Mouse (Mus musculus) limb, embryonic 15.5 days (tissue): ENCODE measurements around the gene Ilk. TPM values are rescaled to one million over a fixed set of nuclear protein-coding genes. Genes with fewer than 3 reads are reported as not detected.
A peak's percentile ranks its signal among the peaks of the same experiment; 100 is the strongest.

Experiments
- ATAC-seq: fragments of 200-750 bp; cut with Nextera tagmentation; 2 replicates; pipeline ENCODE4 v1.8.0; 2017; ENCODE audit warnings: low read depth, moderate TSS enrichment; ENCODE audit not compliant: insufficient number of reproducible peaks, low FRiP score, low TSS enrichment
- H3K27ac ChIP-seq: fragments of 300-500 bp; sonication (generic); 2 replicates; pipeline ENCODE4 v1.5.1; 2015; ENCODE audit warnings: moderate library complexity, mild to moderate bottlenecking, inconsistent platforms
- H3K27me3 ChIP-seq: fragments of 300-500 bp; sonication (generic); 2 replicates; pipeline ENCODE4 v1.6.1; 2015; ENCODE audit warnings: inconsistent platforms
- H3K36me3 ChIP-seq: fragments of 300-500 bp; sonication (generic); 2 replicates; pipeline ENCODE4 v1.6.1; 2015; ENCODE audit warnings: inconsistent platforms
- H3K4me1 ChIP-seq: fragments of 300-500 bp; sonication (generic); 2 replicates; pipeline ENCODE4 v1.6.1; 2015; ENCODE audit warnings: inconsistent platforms
- H3K4me2 ChIP-seq: fragments of 300-500 bp; sonication (generic); 2 replicates; pipeline ENCODE4 v1.6.1; 2015; ENCODE audit warnings: mild to moderate bottlenecking, inconsistent platforms
- H3K4me3 ChIP-seq: fragments of 300-500 bp; sonication (generic); 2 replicates; pipeline ENCODE4 v1.5.1; 2015; ENCODE audit warnings: mild to moderate bottlenecking, inconsistent platforms
- H3K9ac ChIP-seq: fragments of 300-500 bp; sonication (generic); 2 replicates; pipeline ENCODE4 v1.6.1; 2015; ENCODE audit warnings: inconsistent platforms
- H3K9me3 ChIP-seq: fragments of 300-500 bp; sonication (generic); 2 replicates; pipeline ENCODE4 v1.6.1; 2016; ENCODE audit warnings: inconsistent platforms
- WGBS: fragments of 180-500 bp; shearing (Covaris S2); methylation state at CpG from one replicate; pipeline ENCODE4 v1.1.7; 2015; 5-methylcytosine and 5-hydroxymethylcytosine counted together
- polyA plus RNA-seq: library from polyadenylated mRNA; unstranded; fragments of >200 nt; fragmentation: Nextera tagmentation; extraction: Ambion mirVana; gene quantifications from 2 replicates; pipeline ENCODE4 v1.2.1, GENCODE M21; 2015

The Ilk gene
- polyA plus RNA-seq, 1 experiment from 2014 or later, result 327 TPM

DNA sequence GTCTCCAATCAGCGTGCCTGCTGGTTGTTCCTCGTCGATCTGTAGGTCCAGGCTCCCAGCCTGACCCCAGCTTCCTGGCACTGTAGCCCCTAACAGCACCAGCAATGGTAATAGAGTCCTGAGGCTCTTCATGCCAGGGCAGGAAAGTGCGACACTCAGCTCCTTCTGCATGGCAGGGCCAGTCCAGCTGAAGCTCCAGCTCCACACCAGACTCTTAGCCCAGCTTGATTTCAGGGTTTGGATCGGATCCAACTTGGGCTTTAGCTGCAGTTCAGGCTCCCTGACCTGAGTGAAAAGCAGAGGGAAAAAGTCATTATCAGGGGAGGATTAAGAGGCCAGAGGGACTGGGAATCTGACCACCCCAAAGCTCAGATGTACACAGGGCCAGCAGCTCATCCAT, 36.6 kb downstream of the Ilk start:
- WGBS, result 80% methylated on average over 5 of the region's 5 CpGs
- H3K4me2 ChIP-seq, result no peak overlapping the region
- H3K27ac ChIP-seq, result no peak overlapping the region
- no peaks in the 10 kb centered on the region for H3K27me3 ChIP-seq
- no peak overlapping the region for H3K4me3 ChIP-seq
- ATAC-seq, result no peak
- H3K9ac ChIP-seq, result no peak overlapping the region
- no peaks in the 10 kb centered on the region for H3K9me3 ChIP-seq
- peaks cover 42% of the 10 kb centered on the region for H3K36me3 ChIP-seq
- H3K4me1 ChIP-seq, result peaks cover 32% of the 10 kb centered on the region

DNA sequence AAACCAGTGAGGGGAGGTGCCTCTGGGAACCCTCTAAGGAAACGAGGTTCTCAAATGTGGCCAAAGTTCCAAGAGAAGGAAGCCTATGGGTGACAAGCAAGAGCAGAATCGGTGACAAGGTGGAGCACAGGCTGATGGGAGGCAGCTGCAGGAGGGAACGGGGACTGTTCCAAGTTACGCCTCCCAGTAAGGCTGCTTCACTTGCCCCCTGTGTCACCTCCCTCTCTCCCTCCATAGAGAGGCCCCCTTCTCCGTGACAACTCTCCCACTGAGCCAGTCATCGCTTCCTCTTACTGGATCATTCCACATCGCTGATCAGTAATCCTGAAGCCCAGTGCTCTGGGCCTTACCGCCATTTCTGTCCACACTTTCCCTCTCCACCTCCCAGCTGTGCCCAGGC, 38.3 kb downstream of the Ilk start:
- Histone ChIP-seq H3K36me3 (peaks cover 39% of the 10 kb centered on the region), H3K4me2 (no peak overlapping the region), H3K27me3 (no peaks in the 10 kb centered on the region), H3K9ac (0 out of 2 replicates have a peak overlapping the region, but pooled peaks have one; percentile 1), H3K27ac (peak overlapping the region; percentile 50), H3K4me1 (peaks cover 39% of the 10 kb centered on the region), H3K4me3 (no peak overlapping the region), H3K9me3 (no peaks in the 10 kb centered on the region)
- 61% methylated on average over 8 of the region's 8 CpGs for WGBS
- ATAC-seq, result no peak

DNA sequence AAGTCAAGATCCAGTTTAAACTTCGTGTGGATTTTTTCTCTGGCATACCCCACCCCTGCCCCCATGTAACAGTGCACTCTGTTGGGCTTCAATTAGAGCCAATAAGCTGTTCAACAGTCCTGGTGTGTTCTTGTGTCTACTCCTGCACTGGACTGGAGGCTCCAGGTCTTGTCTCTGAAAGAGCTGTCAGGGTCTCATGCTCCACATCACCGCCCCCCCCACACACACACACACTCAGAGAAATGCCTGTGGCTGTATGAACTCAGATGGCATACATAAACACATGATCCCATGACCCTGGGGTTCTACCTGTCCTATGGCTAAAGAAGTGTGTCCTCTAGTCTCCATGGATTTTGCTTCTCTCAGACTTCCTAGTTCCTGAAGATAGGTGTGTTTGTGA, 39.6 kb downstream of the Ilk start:
- no peak overlapping the region for H3K4me3 ChIP-seq
- H3K27ac ChIP-seq, result no peak overlapping the region
- no peak for ATAC-seq
- H3K9ac ChIP-seq, result no peak overlapping the region
- H3K4me2 ChIP-seq, result no peak overlapping the region
- H3K27me3 ChIP-seq, result no peaks in the 10 kb centered on the region
- H3K9me3 ChIP-seq, result no peaks in the 10 kb centered on the region
- H3K36me3 ChIP-seq, result peaks cover 43% of the 10 kb centered on the region
- peaks cover 34% of the 10 kb centered on the region for H3K4me1 ChIP-seq
- WGBS, result 74% methylated on average over 2 of the region's 2 CpGs

DNA sequence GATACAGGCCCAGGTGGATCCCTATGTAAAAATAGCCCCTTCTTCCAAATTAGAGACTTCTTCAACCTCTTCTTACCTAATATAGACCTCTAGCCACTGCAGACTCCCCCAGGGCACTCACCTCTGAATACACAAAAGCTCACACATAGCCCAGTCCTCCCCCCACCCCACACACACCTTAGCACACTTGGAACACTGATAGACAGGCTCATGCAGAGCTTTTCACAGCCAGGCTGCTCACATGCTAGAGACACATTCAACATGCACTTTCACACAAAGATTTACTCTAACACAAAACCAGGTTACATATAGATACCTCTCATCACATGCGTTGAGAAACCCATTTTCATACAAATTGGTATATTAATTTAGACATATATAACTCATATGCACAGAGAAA, 40.9 kb downstream of the Ilk start:
- H3K9ac ChIP-seq, result no peak overlapping the region
- 79% methylated on average over 1 of the region's 1 CpGs for WGBS
- H3K27ac ChIP-seq, result peak overlapping the region; percentile 94
- peaks cover 38% of the 10 kb centered on the region for H3K36me3 ChIP-seq
- no peaks in the 10 kb centered on the region for H3K9me3 ChIP-seq
- H3K4me3 ChIP-seq, result peak overlapping the region; percentile 38
- no peak for ATAC-seq
- H3K27me3 ChIP-seq, result no peaks in the 10 kb centered on the region
- peaks cover 34% of the 10 kb centered on the region for H3K4me1 ChIP-seq
- peak overlapping the region; percentile 53 for H3K4me2 ChIP-seq

DNA sequence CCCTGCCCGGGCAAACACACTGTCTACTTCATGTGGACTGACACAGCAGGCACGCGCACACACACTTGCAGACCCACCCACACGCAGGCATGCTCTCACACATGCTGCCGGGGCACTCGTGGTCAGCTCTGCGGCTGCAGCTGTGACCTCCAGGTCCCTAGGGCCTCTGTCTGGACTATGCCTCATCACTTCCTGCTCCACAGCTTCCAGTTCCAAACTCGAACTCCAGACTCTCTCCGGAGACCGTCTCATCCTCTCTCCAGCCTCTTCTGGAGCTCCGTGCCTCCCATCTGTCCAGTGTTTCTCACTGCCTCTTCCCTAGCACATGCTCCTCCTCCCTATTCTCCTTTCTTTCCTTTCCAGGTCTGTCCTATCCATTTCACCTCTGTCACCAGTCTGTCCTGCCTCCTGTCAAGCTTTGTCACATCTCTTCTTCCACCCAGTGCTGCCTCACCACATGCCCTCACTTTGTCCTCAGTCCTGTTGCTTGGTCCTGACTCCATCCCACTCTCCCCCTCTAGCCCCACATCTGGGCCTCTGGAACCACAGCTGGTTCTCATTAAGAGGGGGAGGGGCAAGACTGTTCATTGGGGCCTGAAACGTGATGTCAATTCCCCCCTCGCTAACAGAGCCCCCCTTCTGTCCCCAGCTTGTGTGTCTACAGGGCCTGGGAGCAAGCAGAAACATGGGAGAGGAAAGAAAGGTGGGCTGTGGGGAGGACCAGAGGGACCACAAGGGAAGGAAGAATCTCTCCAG, 41.6 kb downstream of the Ilk start:
- 12% methylated on average over 13 of the region's 13 CpGs for WGBS
- peaks cover 38% of the 10 kb centered on the region for H3K4me1 ChIP-seq
- peak overlapping the region; percentile 94 for H3K27ac ChIP-seq
- H3K27me3 ChIP-seq, result no peaks in the 10 kb centered on the region
- peak overlapping the region; percentile 53 for H3K4me2 ChIP-seq
- peak overlapping the region; percentile 38 for H3K4me3 ChIP-seq
- H3K9ac ChIP-seq, result peak overlapping the region; percentile 14; the same call in 1 of the 2 replicates
- H3K36me3 ChIP-seq, result peaks cover 32% of the 10 kb centered on the region
- no peaks in the 10 kb centered on the region for H3K9me3 ChIP-seq
- peak; percentile 86 for ATAC-seq

DNA sequence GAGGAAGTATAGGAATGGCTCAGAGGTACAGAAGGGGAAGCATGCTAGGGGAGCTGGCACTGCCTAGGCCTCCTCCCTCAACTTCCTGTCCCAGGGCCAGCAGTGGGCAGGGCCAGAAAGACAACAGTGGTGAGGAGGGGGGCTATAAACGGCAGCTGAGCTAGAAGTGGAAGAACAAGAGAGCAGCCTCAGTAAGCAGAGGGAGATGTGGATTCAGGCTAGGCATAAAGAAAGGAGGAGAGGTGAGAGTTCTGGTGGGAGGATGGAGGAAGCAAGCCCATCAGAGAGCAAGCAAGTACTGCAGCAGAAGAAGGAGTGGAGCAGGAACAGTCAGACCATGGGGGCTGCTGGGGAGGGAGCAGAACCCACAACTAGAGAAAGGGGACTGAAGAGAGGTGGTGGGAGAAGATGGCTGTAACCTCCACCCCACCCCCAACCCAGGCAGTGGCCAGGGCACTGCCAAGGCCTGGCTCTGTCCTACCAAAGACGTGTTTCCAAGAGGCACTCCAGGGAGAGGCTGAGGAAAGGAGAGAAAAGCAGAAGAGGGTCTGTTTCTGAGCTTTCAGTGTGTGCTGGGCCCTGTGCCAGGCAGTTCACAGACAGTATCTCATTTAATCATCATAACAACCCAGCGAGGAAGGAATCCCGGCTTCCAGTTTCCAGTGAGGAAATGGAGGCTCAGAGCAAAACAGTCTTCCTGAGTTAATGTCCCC, 42.3 kb downstream of the Ilk start:
- Histone ChIP-seq H3K27ac (peak overlapping the region; percentile 94), H3K36me3 (peaks cover 33% of the 10 kb centered on the region), H3K9ac (peak overlapping the region; percentile 18; the same call in 1 of the 2 replicates), H3K27me3 (no peaks in the 10 kb centered on the region), H3K4me2 (peak overlapping the region; percentile 53), H3K4me3 (peak overlapping the region; percentile 38), H3K4me1 (peaks cover 41% of the 10 kb centered on the region), H3K9me3 (no peaks in the 10 kb centered on the region)
- peak; percentile 90 for ATAC-seq
- WGBS, result 9% methylated on average over 4 of the region's 4 CpGs

DNA sequence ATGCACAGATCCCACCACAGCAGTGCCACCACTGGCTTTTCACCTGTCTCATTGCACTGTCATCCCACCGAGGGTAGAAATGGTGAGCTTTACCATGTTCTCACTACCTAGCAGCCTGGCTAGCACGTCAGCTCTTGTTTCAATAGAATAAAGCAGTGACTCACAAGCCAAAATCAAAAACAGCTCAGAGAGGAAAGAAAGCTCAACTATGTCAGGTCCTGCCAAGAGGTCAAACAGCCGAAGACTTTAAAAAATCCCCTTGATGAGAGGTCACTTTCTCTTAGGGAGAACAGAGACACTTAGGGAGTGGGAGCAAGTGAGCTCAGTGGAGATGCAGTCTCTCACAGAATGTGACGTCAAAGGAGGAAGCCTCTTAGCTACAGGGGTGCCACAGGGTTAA, 47.5 kb downstream of the Ilk start:
- Histone ChIP-seq H3K4me2 (no peak overlapping the region), H3K4me3 (no peak overlapping the region), H3K27ac (no peak overlapping the region), H3K27me3 (no peaks in the 10 kb centered on the region), H3K4me1 (peaks cover 49% of the 10 kb centered on the region), H3K9me3 (no peaks in the 10 kb centered on the region), H3K36me3 (peaks cover 24% of the 10 kb centered on the region), H3K9ac (no peak overlapping the region)
- WGBS, result 44% methylated on average over 4 of the region's 4 CpGs
- no peak for ATAC-seq

DNA sequence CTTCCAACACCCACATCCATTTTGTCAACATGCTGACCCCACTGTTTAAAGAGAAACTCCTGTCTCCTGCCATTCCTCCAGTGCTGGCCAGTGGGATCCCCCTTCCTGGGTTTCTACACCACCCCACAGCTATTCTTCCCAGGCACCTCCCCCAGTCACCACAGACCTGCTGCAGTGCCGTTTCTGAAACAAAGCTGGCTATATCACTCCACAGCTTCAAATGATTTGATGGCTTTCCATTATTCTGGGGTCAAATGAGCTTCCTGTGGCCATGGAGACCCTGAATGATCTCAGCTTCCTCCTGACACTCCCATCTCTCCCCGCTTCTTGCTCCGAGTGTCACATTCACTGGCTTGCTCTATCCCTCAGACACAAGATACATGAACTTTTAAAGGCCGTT, 48.2 kb downstream of the Ilk start:
- Histone ChIP-seq H3K9ac (no peak overlapping the region), H3K9me3 (no peaks in the 10 kb centered on the region), H3K4me2 (peak overlapping the region; percentile 27), H3K27me3 (no peaks in the 10 kb centered on the region), H3K27ac (peak overlapping the region; percentile 27; the same call in 1 of the 2 replicates), H3K4me3 (no peak overlapping the region), H3K4me1 (peaks cover 42% of the 10 kb centered on the region), H3K36me3 (peaks cover 24% of the 10 kb centered on the region)
- 31% methylated on average over 4 of the region's 4 CpGs for whole genome bisulfite sequencing
- no peak for ATAC-seq

DNA sequence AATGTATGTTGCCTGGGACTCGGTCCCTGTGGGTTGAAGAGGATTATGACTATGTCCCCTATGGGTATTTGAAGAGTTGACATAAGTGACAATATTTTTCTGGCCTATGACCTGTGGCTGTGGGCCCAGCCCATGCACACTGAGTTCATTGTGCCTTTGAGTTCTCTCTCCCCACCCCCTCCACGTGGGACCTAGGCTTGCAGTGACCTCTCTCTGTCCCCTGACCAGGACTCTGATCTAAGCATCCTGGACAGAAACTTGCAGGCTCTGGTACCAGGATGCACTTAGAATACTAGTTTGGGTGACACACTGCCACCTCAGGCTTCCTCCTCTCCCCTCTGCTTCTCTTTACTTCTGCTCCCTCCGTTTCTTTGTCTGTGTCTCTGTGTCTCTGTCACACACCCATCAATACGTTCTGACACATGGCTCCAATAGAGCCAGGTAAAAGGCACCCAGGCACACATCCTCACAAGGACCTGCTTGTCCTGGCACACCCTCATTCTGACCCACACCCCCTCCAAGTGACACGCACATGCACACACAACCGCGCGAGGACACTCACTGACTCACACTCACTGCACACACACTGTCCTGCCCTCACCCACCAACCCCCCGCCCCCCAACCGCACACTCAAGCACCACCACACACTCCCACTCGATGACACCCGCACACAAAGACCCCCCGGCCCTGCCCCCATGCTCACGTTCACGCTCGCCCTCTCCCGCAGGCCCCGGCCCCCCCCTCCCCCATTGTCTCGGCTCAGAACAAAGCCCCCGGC, 50.3 kb downstream of the Ilk start:
- 5% methylated on average over 13 of the region's 20 CpGs for WGBS
- peak overlapping the region; percentile 93 for H3K4me3 ChIP-seq
- H3K27ac ChIP-seq, result peak overlapping the region; percentile 93
- no peaks in the 10 kb centered on the region for H3K9me3 ChIP-seq
- H3K4me1 ChIP-seq, result peaks cover 41% of the 10 kb centered on the region
- peaks cover 7% of the 10 kb centered on the region for H3K36me3 ChIP-seq
- peak; percentile 41; the same call in 1 of the 2 replicates for ATAC-seq
- H3K27me3 ChIP-seq, result no peaks in the 10 kb centered on the region
- H3K4me2 ChIP-seq, result peak overlapping the region; percentile 67
- H3K9ac ChIP-seq, result peak overlapping the region; percentile 92

DNA sequence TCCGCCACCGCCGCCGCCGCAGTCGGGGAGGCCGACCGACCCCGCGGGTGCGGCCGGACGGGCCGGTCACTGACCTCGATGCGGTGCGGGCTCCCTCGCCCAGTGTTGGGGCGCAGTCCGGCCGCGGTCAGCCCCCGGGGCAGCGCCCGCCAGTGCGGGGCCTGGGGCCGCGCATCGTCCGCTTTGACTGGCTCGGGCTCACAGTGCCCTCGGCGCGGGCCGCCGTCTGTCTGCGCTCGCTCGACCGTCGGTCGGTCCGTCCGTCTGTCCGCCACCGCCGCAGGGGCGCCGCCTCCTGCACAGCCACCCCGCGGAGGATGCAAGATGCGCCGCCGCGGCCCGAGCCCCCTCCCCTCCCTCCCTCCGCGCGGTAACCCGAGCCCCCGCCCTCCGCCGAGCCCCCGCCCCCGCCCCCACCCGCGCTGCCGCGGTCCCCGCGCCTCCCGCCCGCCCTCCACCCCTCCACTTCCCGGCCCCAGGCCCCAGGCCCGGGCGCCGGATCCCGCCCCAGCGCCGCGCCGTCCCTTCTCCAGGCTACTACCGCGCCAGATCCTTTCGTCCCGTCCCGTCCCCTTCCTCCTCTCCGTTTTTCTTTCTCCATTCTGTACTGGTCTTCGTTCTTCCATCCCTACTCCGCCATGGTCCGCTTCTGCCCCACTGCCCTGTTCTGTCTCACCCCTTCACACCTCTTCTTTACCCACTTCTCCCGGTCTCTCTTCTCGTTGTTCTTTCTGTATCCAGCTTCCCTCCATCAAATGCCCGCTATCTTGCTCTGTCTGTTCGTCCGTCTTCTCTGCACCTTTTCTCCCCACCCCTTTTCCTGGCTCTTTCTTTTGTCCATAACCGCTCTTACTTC, 51.1 kb downstream of the Ilk start, which contains the start of gene Dchs1:
Gene Dchs1 (minus strand): TSS at position 370 of the 856 bp plus-strand sequence.
- peak; percentile 70 for ATAC-seq
- Histone ChIP-seq H3K4me3 (peak within 1 kb of the TSS; percentile 93), H3K9me3 (no peaks in the 10 kb centered on the region), H3K4me1 (peaks cover 41% of the 10 kb centered on the region), H3K27ac (peak within 1 kb of the TSS; percentile 93), H3K27me3 (no peaks in the 10 kb centered on the region), H3K9ac (peak within 1 kb of the TSS; percentile 92), H3K4me2 (peak within 1 kb of the TSS; percentile 67), H3K36me3 (0 out of 2 replicates have a peak, but pooled peaks cover 5% of the 10 kb centered on the region)
- under 1% methylated on average over 68 of the region's 97 CpGs for WGBS

DNA sequence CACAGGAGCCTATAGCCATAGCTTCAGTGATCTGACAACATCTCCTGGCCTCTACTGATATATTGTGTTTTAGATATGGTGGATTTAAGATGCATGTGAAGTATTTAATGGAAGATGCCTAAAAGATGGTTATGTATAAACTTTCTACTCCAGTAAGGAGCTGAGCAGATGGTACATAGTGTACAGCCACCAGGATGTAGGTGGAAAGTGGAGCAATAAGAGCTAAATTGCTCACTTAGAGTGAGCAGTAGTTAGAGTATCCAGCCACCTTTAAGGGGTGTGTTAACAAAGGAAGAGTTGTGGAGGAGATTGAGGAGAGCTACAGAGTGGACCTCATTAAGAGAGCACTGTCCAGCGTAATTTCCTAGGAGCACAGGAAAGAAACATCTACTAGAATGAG, 54.8 kb downstream of the Ilk start:
- no peaks in the 10 kb centered on the region for H3K9me3 ChIP-seq
- H3K36me3 ChIP-seq, result no peaks in the 10 kb centered on the region
- H3K4me3 ChIP-seq, result no peak overlapping the region
- no peaks in the 10 kb centered on the region for H3K27me3 ChIP-seq
- H3K4me2 ChIP-seq, result no peak overlapping the region
- 87% methylated on average over 1 of the region's 1 CpGs for WGBS
- no peak overlapping the region for H3K9ac ChIP-seq
- H3K4me1 ChIP-seq, result peaks cover 9% of the 10 kb centered on the region
- H3K27ac ChIP-seq, result no peak overlapping the region
- ATAC-seq, result no peak
